Mouse (Mus musculus): ENCODE measurements around the gene Tbx4.

Tbx4 gene

DNA sequence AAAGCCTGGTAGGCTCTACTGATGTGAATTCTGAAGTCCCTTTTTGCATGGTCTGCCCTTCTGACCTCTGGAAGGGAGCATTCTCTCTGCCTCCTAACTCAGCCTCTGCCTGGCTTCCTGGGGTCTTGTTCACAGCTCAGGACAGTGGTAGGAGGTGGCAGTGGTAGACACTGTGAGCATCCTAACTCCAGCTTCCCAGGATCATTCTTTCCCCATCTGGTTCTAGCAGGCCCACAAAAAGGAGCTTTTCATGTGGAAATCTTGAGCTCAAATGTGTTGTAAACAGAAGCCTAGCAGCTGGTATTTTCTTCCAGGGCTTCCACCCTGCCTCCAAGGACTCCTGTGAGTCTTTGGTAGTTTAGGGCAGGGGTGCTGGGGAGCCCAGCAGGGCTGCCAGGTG lies 14.1 kb downstream of the Tbx4 start:
- DNase-seq (ENCODE audit: low spot score) = no peak

DNA sequence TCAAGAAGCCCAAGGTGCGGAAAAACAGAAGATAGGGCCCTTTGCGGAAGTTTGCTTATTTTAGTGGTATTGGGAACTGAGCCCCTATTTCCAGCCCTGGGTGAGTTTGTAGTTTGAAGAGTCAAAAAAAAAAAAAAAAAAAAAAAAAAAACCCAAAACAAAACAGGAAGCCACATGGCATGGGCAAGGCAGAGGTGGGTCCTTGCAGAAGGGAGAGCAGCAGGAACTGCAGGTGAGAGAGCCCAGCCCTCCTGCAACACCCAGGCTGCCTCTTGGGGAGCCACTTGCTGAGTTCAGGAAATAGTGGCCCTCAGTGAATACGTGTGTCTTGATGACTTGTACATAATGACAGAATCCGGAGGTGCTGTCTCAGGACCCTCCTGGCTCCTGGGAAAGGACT lies 23.3 kb downstream of the Tbx4 start:
- DNase-seq (ENCODE audit: low spot score) = no peak

DNA sequence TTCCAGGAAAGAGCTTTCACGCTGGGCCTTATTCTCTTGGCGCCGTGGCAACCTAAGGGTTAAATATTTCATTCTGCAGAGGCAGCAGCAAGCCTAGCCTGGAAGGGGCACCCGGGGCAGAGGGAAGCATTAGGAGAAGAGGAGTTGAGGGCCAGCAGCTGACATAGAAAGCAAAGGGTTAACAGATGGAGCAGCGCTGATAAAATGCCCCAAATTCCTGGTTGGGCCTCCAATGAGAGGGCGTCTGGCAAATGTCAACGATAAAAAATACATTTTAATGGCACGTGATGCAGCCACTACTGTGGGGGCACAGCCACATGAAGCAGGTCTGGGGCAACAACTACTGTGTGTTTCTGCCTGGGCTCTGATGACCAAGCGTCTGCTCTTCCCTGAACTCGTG lies 23.9 kb downstream of the Tbx4 start:
- DNase-seq (ENCODE audit: low spot score) = no peak

DNA sequence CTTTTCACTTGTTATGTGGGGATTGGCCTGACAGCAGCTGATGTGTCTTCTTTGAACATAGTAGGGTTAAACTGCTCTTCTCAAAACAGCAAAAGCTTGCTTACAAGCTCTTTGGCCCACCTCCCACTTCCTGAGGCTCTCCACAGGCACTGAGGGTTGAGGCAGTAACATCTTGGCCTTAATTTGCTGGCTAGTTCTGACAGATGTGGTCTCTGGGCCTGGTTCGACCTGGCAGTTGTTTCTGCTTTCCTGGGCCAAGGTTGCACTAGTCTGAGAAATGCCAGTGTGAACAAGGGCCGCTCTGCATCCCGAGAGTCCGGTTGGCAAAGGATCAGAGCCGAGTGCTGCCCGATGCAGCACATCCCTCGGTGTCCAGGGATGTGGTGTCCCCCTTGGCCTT lies 27.3 kb downstream of the Tbx4 start:
- DNase-seq (ENCODE audit: low spot score) = no peak

DNA sequence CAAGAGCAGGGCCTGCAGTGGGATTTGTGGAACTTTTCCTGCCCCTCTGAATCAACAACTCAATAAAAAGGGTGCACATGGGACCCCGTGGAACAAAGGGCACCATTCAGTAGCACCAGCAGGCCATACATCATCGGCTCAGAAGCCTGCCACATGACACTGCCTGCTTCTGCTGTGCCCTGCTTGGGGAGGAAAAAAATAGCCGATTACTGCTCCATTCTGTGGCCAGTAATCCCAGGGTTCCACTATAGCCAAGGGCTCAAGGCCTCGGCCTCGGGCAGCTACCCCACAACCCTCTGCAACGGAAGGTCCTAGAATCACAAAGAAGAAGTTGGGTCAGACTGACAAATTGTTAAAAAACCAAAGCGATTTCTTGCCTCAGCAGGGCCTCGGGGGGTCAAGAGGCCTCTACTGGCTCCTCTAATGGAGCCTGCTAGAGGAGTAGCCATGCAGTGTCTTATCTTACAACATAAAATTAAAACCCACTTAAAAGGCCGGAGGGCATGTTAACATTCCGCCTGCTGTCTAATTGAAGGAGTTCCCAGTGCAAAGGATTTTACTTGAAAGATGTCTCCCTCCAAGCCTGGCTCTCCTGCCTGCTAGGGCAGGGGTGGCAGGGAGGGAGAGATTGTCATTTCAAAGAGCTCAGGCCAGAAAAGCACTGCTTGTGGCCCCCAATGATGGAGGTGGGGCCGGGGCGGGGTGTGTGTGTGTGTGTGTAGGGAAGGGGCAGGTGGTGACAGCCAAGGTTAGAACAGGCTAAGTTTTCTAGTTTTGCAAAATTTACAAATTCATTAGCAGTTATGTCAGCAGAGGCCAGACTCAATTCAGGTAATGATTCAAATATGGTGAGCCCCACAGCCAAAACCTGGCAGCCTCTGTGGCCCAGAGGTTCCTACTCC lies 31.1 kb downstream of the Tbx4 start:
- no peak for DNase-seq (ENCODE audit: low spot score)

DNA sequence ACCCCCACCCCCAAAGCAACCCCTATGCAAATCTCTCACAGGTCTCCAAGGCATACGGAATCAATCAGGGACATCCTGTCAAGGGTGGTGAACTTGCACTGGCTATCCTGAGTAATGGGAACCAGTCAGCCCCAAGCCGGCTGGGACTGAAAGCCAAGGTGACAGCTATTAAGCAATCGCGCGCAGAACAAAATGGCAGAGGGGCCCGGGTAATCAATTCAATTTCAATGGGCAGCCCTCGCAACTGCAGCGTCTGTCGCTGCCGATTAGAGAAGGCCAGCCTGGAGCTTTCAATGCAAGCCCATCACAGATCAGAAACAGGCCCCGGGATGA lies 31.7 kb downstream of the Tbx4 start:
- DNase-seq (ENCODE audit: low spot score) = no peak

DNA sequence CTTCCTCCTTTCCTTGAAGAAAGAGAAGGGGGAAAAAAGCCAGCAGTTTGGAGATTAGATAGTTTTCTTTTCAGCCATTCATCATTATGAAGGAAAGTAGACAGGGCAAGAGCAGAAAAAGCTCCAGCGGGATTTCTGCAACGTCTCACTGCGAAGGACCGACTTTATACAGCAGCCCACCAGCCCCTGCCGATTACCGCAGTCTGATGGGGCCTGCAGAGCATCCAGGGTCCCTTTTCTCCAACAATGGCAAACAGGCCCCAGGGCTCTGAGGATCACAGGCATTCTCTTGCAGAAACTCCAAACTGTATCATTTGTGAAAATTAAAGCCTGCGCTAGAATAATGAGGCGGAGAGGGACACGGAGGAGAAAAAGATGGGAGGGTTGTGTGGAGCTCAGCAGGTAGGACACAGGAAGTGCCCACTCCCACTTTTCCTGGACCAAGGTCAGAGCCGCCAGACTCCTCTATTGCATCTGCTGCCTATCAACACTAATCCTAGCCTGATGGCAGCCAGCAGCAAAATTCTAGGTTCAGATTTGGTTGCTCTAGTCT lies 32.2 kb downstream of the Tbx4 start:
- DNase-seq (ENCODE audit: low spot score) = no peak

DNA sequence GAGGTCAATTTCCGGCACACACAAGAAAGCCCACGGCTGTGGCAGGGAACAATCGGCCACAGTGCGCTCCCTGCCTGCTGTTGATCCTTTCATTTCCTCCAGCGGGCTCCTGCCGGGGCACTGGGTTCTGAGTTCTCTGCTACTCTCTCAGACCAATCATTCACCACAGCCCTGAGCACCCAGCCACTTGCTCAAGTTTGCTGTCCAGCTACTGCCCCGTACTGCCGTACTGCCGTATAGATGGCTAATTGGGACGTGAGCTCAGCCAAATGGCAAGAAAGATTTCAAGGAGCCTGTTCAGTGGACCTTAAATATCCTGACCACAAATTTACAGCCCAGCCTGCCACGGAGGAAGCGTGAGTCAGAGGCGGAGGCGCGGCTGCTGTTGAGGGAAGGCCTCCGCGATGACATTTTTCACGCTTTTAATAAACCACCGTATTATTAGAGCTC lies 39.1 kb downstream of the Tbx4 start:
- DNase-seq (ENCODE audit: low spot score) = no peak

DNA sequence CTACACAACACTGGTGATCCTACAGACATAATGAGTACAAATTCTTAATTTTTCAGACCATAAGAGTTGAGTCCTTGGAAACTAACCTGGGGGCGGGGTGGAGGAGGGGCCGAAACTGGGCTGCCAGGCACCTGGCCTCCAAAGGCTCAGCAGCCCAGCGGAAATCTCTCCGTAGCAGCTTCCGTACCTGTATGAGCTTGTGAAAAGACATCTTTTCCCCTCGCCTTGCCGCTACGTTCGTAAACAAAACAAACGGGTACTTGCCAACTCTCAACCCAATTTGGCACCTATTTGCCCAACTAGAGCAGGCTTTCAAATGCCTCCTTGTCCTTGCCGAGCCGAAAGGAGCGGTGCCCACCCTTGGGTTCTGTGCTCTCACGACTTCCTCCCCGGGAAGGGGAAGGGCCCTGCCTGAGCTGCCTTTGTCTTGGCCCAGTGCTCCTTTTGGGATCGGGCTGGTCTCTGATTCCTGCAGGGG lies 40.1 kb downstream of the Tbx4 start:
- DNase-seq (ENCODE audit: low spot score) = no peak

DNA sequence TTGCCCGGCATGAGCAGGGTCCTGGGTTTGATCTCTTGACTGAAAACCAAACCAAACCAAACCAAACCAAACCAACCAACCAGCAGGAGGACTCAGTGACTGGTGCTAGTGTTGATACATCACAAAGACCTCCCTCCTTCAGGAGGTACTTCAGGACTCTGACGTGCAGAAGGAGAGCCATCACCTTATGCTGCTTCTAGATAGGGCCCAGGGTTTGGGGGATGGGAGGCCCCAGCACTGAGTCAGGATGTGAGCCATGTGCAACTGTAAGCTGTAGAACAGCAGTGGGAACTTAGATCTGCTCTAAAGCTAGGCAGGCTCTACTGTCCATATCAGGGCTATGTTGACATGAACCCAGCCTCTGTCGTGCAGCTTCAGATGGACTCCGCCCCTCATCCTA lies 41.9 kb downstream of the Tbx4 start:
- no peak for DNase-seq (ENCODE audit: low spot score)

DNA sequence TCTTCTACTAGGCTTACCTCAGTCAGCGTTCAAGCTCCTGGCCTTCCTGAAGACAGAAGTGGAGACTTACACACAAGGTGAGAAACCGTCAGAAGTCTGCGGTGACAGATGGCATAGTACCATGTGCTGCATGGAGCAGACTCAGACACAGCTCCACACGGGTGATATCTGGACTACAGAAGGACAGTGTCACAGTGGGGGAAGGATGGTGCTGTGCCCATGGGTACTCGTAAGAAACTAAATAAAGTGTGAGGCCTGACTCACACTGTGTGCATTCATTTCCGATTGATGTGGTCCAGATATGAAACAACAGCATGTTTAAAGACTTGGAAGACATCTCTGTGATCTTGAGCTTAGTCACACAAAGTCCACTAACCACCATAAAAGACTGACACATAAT lies 43.4 kb downstream of the Tbx4 start:
- no peak for DNase-seq (ENCODE audit: low spot score)

DNA sequence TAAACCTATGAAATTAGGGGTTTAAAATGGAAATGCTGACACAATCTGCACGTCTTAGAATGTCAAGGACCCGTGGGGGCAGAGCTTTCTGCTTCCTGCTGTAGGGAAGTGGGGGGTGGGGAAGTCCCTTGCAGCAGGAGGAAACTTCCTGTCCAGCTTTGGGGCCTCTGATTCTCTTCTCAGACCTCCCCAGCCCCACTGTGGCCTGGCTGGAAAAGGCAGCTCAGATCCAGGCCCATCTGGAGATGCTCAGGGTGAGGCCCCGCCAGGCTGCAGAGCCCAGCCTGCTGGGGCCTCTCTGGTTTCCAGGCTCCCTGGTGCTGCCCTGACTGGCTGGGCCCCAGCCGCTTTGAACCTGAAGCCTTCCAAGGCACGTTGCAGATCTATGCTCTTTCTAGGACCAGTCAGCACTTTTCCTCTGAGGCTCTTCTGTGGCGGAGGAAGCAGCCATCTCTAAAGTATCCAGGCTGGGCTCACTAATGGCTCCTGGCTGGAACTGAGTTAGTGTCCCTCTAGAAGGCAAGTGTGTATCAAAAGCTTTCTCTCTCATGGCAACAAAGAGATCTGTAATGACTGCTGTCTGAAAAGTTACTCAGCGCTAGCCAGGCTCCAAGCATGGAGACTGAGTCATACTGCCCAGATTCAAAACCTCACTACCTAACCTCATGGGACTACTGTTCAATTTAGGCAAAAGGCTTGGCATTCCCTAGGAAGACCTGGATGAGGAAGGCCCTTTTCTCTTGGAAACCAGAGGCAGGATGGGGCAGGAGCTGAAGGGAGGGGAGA lies 55.8 kb downstream of the Tbx4 start:
- no peak for DNase-seq (ENCODE audit: low spot score)

DNA sequence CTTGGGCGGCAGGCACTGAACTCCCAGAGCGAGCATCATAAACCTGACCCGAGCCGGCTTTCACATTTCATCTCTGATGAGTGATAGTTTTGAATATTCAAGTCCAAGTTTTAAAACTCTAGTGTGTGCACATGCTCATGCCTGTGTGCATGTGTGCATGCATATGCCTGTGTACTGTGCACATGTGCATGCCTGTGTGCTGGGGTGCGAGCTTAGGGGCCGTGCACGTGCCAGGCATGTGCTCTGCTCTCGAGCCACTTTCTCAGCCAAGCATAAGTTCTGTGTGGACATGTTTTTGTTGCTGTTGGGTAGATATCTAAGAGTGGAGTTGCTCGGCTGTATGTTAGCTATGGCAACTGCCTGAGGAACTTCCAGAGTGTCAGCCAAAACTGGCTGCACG lies 62.5 kb downstream of the Tbx4 start:
- DNase-seq (ENCODE audit: low spot score) = no peak

DNA sequence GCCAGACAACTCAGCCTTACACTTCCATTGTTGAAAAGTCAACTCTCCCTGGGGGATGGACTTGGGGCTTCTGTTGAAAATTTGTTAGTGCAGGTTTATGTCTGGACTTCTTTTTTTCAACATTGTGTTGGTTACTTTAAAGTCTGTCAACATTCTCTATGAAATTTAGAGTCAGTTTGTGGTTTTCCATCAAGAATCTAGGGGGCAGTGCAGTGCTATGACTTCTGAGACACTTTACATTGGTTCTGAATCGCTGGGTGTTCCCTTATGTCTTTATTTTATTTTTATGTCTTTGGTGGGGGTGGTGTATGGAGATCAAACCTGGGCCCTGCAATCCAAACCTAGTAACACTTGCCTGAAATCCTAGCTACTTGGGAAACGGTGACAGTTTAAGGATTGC lies 63.5 kb downstream of the Tbx4 start:
- DNase-seq (ENCODE audit: low spot score) = no peak

DNA sequence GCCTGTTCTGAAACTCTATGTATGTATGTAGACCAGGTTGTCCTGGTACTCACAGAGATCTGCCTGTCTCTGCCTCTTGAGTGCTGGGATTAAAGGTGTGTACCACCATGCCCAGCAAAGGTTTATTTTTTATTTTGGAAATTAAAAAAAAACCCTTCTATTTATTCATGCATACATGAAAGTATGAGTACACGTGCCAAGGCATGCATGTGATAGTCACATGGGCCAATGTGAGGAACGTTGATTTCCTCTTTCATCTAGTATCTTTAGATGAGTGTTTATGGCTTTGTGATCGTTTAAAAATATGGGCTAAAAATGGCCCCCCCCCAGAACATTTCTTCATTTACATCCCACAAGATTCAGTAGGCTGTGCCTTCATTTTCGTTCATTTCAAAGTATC lies 66.3 kb downstream of the Tbx4 start:
- no peak for DNase-seq (ENCODE audit: low spot score)

DNA sequence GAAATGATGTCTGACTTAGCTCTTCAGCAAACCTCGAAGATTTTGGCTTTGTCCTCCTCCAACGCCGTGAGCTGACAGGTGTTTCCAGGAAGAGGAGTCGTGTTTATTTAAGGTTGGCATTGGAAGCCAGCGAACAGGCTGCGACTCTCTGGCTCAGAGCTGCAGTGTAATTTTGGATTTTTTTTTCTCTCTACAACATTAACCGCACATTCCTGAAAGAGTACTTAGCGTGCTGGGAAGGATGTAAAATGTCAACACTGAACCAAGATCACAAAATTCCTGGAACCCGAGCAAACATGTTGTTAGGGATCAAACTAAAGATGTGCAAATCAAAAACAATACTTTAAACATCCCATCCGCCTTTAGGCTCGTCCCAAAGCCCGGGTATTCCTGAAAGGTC lies 69.4 kb downstream of the Tbx4 start:
- no peak for DNase-seq (ENCODE audit: low spot score)

DNA sequence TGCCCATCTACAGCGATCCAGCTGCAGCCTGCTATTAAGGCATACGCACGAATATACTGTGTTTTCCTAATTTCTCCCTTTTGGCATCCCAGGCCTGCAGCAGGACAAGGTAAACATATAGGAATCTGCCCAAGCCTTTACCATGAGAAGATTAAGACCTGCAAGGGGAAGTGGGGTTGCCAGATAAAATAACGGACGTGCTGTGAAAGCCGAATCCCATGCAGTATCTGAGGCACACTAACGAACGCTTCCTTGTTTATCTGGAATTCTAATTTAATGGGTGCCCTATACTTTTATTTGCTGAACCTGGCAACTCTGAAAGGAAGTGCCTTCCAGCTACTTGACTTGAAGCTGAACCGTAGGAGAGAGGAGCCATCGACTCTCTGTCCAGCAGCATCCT lies 70.2 kb downstream of the Tbx4 start:
- DNase-seq (ENCODE audit: low spot score) = no peak

DNA sequence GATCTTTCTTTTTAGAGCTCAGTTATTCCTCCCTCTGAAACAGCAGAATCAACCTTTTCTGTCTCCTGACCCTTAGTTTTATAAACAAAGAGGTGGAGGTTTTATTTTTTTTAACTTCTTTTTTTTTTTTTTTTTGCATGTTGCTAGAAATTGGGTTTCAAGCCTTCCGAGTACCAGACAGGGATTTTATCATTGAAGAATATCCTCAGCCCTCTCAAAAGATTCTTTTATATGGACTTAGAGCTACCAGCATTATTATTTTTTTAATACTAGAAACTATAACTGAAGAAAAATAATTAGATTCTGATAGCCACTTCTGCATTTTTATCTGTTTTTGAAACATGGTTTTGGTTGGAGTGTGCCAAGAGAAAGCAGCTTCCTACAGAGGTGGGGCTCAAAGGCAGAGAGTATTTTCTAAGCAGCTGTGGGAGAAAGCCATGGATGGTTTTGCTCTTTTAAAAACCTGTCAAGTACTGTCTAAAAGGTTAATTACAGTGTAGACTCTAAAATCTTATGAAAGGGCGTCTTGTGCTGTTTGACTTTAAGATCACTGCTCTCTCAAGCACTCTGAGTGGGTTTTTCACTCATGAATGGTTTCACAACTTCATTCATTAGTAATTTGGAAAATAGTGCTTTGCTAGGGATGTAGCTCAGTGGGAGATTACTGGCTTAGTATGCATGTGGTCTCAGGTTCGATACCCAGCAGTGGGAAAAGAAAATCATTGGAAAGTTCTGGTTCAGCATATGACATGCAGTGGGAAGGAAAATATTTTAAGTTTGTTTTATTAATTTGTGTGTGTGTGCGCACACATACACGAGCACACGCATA lies 70.9 kb downstream of the Tbx4 start:
- no peak for DNase-seq (ENCODE audit: low spot score)

DNA sequence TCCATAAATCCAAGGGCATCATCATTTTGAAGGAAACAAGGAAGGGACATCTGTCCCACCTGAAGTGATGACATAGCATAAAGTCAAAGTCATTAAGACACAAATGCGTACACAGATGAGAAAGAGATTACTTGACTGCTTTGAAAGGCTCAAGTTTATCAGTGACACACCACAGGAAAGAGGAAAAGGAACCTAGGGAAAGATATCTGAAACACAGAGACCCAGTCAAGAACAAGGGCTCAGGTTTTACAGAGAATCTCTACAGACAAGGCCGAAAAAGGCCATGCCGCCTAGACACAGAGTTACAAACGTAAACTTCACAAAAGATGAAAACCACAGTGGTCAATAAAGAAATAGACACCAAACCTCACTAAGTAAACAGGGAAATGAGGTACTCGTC lies 73.6 kb downstream of the Tbx4 start:
- DNase-seq (ENCODE audit: low spot score) = no peak

DNA sequence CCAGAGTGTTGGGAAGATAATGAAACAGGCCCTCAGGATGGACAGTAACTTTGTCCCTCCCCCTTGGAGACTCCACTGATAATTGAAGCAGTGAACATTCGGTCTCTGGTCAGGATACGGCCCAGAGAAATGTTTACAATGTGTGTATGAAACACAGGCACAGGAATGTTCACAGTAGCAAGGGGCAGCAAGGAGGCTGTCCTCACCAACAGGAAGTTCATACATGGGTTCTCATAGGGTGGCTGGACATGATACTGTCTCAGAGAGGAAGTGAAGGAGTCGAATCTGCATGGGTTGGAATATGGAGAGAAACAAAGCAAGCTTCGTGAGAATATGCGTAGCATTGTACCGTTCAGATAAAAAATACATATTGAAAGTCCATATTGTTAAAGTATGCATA lies 74.1 kb downstream of the Tbx4 start:
- DNase-seq (ENCODE audit: low spot score) = no peak

DNA sequence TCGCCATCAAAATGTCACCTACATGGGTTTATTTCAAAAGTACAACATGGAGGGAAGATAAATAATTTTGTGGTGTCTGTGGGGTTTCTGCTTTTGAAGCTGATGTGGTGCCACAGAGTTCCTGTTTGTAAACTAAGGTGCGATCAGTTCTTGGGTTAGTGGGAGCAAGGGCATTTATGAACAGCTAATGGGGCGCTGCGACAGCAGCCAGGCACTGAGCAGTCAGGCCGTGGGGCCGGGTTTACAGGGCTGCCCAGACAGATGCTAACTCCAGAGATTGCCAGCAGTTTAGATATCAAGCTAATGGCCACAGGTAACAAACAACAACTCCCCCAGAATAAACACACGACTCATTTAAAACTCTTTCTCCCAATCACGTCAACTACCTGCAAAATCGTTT lies 75.3 kb downstream of the Tbx4 start:
- no peak for DNase-seq (ENCODE audit: low spot score)
